Mouse (Mus musculus): ENCODE data around the gene Wee1. TPM values are rescaled to one million over a fixed set of nuclear protein-coding genes. Genes with fewer than 3 reads are reported as not detected.
"Not testable (repeated sequence)": the region's sequence is repeated elsewhere in the genome, so short reads cannot be mapped to it uniquely, and the experiment has no call there.

Wee1 gene
- 10 to 100 TPM in 3 of 4 experiments, 1 to 10 TPM in 1; 9.8 to 16.5 (median 13.3) TPM for total RNA-seq (2022)

DNA sequence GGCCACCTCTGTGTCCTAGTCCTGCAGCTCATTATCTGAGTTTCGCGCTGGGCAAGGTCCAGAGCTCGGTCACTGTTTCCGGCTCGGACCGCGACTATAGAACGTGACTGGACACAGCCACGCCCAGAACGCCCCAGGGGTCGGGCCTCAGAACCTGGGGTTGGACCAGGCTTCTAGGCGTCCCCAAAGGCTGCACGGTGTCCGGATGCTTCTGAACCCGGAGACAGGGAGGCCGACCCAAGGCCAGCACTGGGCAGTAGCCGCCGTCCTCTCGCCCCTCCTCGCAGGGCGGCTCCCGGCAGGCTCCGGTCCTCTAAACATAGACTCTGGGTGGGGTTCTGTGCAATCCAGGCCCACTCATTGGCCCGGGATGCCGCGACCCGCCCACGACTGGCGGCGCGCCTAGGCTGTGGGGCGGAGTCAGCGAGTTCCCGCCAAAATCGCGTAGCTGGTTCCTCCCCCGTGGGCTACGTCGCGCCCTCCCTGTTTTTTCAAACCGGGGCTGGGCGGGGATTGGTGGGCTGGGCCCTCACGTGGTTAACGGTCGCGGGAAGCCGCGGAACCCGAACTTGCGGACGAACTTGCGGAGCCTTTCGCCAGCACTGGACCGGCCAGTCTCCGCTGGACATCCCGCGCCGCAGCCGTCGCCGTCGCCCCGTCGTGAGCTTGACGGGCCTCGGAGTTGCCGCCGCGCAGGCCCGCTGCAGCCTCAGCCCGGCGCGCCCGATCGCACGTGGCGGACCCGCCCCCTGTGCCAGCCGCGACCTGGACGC is at the start of gene Wee1:
Gene Wee1, plus strand, starts transcription at position 531 of the 773 bp plus-strand sequence.
- DNase-seq = peak; percentile 99

DNA sequence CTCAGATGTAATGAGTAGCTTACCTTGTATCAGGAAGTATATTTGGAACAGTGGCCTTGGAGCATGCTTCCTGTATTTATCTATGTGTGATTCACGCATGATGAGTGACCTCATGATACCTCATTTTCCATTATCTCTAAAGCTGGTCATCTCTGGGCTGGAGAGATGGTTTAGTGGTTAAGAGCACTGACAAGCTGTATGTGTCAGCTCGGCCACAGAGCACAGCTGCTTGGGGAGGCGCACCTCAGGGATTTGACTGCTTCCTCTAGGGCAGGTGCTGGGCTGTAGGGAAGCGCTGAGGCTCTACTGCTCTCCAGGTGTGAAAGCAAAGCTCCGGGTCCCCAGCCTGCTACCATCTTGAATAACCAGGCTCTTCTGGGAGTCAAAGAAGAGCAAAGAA is 43.7 kb upstream of the Wee1 start:
- DNase-seq = no peak

DNA sequence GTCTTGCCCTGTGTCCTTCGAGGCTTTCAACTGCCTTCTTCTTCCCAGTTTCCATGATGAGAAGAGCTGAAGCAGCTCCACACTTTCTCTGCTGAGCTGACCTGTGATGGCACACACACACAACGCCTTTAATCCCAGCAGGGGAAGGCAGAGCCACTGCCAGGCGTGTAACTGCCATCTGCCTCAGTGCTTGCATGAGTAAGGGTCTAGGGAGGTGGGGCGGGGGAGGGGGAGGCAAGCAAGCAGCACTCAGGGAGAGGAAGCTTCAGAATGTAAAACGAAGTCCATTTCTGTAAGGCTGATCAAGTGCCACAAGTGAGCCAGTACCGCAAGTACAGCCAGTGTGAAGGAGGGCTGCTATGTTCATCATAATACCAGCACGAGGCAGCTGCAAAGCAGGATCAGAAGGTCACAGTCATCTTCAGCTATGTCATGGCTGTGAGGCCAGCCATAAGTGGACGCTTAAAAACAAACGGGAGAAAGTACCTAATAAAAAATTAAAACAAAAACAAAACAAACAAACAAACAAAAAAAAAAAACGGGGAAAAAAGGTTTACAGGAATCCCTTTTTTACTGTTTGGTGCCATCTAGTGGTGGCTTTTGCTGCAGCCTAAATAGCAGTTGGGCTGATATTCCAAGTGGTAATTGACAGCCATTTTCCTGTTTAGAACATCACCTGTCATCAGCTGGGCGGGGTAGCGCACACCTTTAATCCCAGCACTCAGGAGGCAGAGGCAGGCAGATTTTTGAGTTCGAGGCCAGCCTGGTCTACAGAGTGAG is 38.3 kb upstream of the Wee1 start:
- DNase-seq = no peak

DNA sequence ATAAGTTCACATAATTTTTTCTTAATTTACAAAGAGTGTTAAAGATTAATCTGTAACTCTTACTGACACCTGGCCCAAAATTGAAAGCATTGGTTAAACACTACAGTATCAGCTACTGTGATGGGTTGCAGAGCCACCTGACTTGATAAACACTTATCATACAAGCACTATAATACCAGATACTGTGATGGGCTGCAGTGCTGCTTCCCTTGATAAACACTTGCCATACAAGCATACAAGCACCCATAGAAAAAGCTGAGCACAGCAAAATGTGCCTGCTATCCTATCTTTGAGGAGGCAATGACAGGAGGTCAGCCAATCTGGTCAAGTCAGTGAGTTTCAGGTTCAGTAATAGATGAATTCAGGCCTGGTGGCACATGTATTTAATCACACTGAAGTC is 36.6 kb upstream of the Wee1 start:
- no peak for DNase-seq

DNA sequence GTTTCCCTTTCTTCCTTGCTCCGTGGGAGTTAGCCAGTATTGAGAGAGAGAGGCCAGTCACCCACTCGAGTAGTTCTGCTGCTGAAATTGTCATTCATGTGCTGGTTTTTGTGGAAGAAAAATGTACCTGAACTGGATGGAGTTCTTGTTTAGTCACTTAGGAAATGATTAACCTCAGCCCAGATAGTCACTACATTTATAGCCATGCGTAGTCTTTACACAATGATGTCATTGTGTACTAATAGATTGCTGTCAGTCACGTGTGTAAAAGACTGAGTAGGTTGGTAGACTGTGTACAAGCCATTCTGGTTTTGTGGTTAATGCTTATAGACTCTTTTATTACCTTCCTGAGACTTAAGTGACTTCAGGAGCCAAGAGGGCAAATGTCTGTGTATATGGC is 33.9 kb upstream of the Wee1 start:
- no peak for DNase-seq

DNA sequence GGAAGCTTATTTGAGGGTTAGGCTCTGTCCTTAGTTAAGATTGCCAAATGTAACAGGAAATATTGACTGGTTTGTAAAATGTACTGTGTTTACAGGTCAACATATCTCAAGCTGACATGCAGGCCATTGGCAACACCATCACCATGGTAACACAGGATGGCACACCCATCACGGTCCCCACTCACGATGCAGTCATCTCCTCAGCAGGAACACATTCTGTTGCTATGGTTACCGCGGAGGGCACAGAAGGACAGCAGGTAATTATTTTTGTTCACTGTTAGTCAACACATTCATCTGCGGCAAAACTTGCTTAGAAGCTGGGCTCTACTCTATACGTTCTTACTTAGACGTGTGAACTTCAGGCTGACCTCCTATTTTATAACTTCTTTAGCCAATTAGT is 30.2 kb upstream of the Wee1 start:
- no peak for DNase-seq

DNA sequence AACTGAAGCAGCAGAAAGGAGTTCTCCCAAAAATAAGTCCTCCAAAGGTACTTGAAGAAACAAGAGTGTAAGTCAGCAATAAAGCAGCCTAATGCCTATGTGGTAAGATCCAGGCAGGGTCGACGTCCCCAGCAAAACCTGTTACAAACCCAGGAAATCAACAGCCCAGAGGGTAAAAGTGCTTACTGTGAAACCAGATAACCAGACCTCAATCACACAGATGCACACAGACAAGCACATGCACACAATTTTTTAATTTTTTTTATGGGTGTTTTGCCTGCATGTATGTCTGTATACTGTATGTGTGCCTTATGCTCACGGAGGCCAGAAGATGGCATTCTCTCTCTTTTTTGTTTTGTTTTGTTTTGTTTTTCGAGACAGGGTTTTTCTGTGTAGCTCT is 25.5 kb upstream of the Wee1 start:
- DNase-seq = no peak

DNA sequence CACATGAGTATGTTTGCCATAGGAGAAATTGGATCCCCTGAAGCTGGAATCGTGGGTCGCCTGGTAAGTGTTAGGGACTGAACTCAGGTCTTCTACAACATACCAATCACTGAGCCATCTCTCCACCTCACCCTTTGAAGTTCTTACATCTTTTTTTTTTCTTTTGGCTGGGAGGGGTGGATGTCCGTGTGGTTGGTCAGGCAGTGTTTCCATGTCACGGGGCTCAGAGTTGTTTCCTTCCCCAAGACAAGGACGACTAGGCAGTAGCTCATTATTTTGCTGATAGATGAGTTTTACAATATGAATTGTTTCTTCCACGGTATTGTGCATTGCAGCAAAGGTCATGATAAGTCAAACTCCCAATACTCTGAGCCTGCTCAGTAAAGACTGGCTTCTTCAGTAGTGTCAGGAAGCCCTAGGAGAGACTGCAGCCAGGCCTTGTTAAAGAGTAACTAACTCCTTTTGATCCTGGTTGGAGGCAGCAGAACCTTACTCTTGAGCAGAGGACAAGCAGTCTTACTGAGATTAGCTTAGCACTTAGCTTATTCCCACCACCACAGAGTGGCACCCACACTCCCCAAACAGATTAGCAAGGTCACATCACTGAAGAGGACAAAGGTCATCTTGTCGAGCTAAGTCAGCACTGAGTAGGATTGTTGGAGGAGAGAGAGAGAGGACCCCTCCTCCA is 24.6 kb upstream of the Wee1 start:
- no peak for DNase-seq

DNA sequence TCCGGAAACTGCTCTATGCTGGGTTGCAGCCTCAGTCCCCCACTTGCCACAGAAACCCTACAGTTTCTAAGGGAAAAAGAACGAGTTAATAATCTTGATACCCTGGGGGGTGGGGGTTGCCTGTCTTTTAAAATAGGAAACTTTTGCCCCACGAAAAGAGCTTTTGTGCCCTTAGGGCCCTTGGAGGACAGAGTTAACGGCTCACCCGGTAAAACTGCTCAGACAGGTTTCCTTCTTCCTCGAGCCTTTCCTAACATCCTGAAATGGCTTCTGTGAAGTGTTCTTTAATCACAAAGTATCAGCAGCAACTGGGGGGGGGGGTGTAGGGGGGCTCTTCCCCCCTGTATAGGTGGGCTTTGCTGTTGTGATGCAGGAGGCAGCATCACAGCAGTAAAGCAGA is 21.0 kb upstream of the Wee1 start:
- no peak for DNase-seq

DNA sequence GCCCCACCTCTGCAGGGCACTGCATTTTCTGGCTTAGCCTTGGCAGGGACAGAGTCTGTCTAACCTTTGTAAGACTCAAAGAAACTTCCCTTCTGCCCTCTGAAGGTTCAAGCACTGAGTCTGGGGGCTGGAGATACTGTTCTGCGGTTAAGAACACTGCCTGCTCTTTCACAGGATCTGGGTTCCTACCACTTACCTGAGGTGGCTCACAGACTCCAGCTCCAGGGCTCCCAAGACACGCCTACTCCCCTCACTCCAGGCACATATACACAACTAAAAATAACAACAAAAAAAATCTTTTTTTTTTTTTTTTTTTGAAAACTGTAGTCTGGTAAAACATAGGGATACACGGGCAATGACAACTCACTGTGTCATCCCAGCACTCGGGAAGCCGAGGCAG is 20.6 kb upstream of the Wee1 start:
- no peak for DNase-seq

DNA sequence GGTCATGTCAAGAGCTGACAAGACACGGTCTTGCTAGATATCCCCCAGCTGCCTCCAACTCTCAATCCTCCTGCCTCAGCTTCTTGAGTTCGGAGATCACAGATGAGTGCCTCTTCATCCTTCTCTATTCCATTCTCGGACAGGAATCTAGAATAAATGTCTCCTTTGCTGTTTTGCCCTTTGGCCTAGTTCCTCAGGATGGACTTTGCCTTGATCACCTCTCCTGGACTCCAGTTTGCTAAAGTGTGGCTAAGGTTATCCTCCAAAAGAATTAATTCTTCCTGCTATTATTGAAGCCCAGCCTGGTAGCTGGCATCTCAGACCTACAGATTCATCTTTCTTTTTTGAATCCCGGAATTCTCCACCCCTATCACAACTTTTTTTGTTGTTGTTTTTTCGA is 16.8 kb upstream of the Wee1 start:
- no peak for DNase-seq

DNA sequence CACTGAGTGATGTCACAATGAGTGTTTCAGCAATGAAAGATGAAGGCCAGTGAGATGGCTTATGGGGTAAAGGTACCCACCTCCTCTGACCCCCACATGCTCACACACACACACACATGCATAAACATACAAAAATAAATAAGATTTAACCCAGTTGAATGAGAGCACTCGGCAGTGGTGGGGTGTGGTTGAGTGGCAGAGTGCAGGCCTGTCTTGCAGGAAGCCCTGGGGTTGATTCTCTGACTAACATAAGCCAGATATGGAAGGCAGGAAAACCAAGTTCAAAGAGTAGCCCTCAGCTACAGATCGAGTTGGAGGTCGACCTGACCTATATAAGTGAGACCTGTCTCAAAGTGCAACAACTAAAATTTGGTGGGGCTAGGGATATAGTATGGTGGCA is 15.2 kb upstream of the Wee1 start:
- DNase-seq = no peak

DNA sequence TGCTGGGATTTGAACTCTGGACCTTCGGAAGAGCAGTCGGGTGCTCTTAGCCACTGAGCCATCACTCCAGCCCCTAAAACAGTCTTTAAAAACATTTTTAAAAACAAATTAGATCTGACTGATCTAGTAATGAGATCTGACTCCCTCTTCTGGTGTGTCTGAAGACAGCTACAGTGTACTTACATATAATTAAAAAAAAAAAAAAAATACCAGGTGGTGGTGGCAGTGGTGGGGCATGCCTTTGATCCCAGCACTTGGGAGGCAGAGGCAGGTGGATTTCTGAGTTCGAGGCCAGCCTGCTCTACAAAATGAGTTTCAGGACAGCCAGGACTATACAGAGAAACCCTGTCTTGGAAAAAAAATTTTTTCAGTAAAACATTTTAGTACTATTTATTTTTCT is 13.3 kb upstream of the Wee1 start:
- not testable (repeated sequence) for DNase-seq

DNA sequence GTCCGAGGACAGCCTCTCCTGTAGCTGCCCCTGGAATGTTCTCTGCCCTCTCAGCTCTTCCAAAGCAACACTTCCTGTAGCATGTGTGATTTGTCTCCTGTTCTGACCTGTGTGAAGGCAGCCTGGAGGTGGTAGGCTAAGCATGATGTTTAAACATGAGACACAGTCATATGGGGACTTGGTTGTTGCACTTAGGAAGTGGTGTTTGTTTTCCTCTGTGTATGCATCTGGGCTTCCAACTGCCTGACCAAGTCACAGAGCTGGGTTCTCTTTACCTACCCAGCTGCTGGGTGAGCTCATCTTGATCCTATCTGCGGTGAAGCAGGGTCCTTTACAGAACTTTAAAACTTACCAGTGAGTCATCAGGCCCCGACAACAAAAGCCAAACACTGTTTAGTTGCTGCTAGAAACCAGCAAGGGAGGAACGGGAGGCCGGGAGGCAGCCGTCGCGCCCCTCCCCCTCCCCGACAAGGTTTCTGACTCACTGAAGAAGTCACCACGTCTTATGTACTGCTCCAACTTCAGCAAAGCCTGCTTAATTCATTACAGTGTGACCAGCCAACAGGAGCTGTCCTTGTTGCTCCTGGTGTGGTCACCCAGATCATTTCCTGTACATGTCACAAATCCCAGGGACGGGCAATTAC is 12.8 kb upstream of the Wee1 start:
- DNase-seq = peak; percentile 82

DNA sequence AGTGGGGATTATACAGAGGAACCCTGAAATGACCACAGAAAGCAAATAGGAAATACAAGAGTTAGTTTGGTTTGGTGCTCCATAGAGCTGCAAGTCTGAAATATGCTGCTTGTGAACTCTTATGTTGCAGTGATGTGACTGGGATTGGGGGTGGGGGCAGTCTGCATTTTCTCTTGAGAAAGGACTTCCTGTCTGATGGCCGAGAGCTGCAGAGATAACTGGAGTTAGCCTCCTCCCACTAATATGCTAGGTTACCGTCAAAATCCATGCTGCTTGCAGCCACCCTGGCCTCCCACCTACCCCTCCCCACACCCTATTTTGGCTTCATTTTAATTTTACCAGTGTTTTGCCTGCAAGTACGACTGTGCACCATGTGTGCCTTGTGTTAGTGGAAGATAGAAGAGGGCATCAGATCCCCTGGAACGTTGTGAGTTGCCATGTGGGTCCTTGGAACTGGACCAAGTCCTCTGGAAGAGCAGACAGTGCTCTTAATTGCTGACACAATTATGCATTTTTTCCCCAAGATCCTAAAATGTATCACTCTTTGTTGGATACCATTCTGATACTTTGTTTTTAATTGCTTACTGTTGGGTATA is 11.7 kb upstream of the Wee1 start:
- no peak for DNase-seq

DNA sequence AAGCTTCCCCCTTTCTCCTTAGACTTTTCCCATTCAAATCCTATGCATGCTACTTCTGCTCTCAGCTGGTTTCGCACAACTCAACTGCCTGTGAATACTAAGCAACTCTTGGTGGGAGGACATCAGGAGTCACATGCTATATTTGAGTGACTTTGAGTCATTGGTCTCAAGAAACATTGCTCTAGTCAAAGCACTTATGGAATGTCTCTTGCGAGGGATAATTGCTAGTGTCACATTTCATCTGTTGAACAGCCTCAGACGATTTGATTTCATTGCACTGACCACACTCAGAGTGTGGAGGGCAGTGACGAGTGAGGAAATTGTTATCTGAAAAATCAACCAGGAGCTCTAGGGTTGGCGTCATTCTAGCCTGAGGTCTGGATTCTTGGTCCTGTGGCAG is 7.1 kb upstream of the Wee1 start:
- no peak for DNase-seq

DNA sequence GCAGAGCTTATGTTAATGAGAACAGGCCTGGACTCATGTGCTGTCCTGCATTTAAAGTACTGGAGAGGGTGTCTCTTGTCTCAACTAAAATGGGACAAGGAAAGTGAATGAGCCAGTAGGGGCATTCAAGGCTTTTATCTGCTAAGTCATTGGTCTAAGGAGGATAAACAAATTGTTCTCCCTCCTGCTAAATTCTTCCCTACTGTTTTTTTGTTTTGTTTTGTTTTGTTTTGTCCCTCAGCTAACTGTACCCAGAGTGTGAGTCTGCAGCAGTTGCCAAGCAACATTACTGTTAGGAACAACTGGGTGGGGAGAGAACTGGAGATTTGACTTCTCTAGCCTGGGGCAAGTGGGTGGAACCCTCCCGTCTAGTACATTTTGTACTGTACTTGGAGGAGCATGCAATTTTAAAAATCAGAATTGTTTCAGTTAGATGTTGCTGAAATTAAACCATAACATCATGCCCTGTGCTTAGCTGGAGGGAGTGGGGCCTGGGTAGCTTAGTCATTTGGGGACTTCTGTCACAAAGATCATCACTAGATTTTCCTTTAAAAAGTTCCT is 5.0 kb upstream of the Wee1 start:
- no peak for DNase-seq

DNA sequence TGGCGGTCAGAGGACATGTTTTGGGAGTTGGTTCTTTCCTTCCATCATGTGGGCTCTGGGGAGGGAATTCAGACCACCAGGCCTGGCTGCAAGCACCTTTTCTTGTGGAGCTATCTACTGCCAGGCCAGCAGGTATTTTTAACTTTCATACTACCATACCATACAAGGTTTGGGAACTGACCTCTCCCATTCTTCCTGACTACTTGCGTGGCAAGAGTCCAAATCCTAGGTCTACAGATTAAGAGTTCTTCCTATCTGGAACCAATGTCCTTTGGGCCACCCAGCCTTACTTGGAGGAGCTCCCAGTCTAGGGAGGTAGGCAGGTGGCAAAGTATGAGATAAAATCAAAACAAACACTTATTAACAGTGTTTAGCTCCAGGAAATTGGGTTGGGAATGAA is 3.4 kb upstream of the Wee1 start:
- no peak for DNase-seq

DNA sequence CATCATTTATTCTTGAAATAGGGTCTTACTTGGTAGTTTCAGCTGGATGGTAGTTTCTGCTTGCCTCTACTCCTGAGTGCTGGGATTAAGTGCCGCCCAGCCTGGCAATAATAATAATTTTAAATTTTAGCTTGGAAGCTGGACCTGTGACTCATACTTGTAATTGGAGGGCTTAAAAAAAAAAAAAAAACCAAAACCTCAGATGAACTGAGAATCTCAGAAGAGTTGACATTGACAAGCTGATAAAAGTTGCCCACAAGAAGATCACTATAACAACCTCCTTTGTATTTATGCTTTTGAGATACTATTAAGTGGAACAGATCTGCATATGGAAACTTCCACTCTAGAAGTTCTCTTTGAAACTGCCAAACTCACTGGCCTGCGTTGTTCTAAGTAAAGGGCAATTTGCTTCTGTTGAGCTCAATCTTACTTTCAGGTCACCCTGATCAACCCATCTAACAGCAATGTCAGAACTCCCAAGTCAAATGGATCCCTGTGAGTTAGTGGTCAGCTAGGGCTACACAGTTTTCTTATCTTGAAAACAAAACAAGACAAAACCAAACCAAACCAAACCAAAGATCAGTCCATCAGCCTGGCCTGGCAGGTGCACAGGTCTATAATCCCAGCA is 1.6 kb upstream of the Wee1 start:
- DNase-seq = no peak

DNA sequence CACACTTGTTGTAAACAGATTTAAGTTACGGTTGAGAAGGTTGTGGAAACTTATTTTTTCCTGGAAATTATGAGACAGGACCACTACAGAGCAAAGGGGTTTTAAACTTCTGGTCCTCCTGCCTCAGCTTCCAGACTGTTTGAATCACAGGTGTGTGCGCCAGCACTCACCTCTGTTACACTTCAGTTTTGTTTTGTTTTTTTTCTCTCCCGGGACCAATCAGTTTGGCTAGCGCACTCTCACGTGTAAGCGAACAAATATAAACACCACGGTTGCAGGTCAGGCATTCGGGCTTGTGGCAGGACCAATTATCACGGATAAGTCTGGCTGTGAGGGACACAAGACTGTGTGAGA is 707 bp upstream of the Wee1 start:
- DNase-seq = no peak

DNA sequence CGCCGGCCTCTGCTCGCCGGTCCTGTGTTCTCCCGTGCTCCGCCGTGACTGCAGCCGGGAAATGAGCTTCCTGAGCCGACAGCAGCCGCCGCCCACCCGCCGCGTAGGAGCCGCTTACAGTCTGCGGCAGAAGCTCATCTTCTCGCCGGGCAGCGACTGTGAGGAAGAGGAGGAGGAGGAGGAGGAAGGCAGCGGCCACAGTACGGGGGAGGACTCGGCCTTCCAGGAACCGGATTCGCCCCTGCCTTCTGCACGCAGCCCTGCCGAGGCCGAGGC is 381 bp downstream of the Wee1 start:
- DNase-seq = no peak

All from adrenal gland, adult 8-10 months (tissue).